Mouse (Mus musculus): ENCODE measurements around the gene Dip2b. TPM values are rescaled to one million over a fixed set of nuclear protein-coding genes. Genes with fewer than 3 reads are reported as not detected.

Dip2b gene
- total and polyA plus RNA-seq, 2 experiments, result 2.0 to 3.1 TPM

DNA sequence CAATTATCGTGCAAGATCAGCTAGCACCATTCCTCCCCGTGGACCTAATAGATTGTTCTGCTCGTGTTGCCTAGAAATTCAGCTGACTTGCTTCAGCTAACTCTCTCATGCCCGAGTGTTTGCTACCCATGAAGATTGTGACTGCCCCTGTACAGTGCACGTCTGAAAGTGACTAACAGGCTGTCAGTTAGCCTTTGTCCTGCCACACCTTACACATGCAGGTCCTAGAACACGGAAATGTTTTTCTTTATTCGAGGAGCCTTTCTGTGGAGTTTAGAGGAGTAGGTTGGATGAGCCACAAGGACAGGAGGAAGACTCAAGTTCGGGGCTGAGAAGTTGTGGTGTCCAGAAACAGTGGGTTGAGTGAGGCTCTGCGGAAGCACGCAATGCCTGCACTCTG, 145.0 kb downstream of the Dip2b start:
- Histone ChIP-seq H3K36me3 (ENCODE audit: control insufficient read depth, insufficient read depth, low read length) (peaks cover 7% of the 10 kb centered on the region; the same call in 1 of the 2 replicates), H3K27me3 (ENCODE audit: control insufficient read depth, insufficient read depth, low read length) (no peaks in the 10 kb centered on the region), H3K79me2 (ENCODE audit: control insufficient read depth, insufficient read depth, low read length) (no peaks in the 10 kb centered on the region), H3K4me3 (ENCODE audit: insufficient read depth, low read depth, low read length) (no peak overlapping the region), H3K4me1 (ENCODE audit: control insufficient read depth, insufficient read depth, low read length) (no peaks in the 10 kb centered on the region), H3K27ac (replicated peaks; ENCODE audit: insufficient read depth, low read depth, low read length) (no peak overlapping the region), H3K9ac (ENCODE audit: low read depth, low read length) (no peak overlapping the region)
- 92% methylated on average over 10 of the region's 10 CpGs for WGBS
- no peak for TF ChIP-seq CTCF (IDR thresholded peaks at IDR 0.05; ENCODE audit: low read depth, low read length)
- TF ChIP-seq POLR2A (IDR thresholded peaks at IDR 0.05; ENCODE audit: extremely low read depth, insufficient read depth, low read length), result no peak
- DNase-seq (ENCODE audit: extremely low read depth, low read depth, low spot score), result no peak

DNA sequence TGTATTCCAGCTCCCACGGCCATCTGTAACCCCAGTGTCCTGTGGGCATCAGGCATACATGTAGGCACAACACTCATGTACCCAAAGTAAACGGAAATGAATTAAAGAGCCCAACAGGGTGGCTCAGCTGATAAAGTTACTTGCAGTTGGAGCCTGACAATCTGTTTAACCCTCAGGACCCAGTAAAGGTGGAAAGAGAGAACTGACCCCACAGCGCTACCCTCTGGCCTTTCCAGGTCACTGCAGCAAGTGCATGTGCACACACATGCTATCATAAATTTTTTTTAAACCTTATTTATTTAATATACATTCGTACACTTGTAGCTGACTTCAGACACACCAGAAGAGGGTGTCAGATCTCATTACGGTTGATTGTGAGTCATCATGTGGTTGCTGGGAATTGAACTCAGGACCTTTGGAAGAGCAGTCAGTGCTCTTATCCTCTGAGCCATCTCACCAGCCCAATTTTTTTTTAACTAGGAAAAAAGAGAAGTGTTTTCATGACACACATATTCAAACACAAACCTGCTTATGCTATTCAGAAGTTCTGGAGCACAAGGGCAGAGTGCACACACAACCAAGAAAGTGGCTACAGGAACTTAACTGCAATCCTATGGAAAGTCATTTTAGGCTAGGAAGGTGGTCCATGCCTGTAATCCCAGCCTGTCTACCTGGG, 146.5 kb downstream of the Dip2b start:
- Histone ChIP-seq H3K4me3 (ENCODE audit: insufficient read depth, low read depth, low read length) (no peak overlapping the region), H3K36me3 (ENCODE audit: control insufficient read depth, insufficient read depth, low read length) (peaks cover 7% of the 10 kb centered on the region; the same call in 1 of the 2 replicates)

DNA sequence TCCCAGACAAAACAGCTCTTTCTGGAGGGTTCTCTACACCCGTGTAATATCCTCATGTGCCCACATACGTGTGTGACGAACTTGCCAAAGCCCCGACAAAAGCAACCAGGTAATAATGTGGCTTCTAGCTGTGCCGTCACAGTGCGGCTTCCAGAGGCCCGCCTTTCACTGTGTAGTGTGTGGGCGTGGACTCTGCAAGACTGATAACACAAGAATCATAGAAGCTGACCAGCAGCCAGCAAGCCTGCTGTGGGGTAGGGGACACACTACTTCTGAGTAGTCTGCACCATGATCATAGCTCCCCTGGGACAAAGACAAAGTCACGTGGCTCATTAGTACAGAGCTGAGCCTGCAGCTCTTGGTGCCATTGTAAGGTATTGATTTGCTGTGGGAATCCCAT, 147.8 kb downstream of the Dip2b start:
- DNase-seq (ENCODE audit: extremely low read depth, low read depth, low spot score), result no peak
- Histone ChIP-seq H3K79me2 (ENCODE audit: control insufficient read depth, insufficient read depth, low read length) (no peaks in the 10 kb centered on the region), H3K9ac (ENCODE audit: low read depth, low read length) (no peak overlapping the region), H3K27ac (replicated peaks; ENCODE audit: insufficient read depth, low read depth, low read length) (no peak overlapping the region), H3K36me3 (ENCODE audit: control insufficient read depth, insufficient read depth, low read length) (peaks cover 9% of the 10 kb centered on the region; the same call in 1 of the 2 replicates), H3K4me3 (ENCODE audit: insufficient read depth, low read depth, low read length) (no peak overlapping the region), H3K27me3 (ENCODE audit: control insufficient read depth, insufficient read depth, low read length) (no peaks in the 10 kb centered on the region), H3K4me1 (ENCODE audit: control insufficient read depth, insufficient read depth, low read length) (no peaks in the 10 kb centered on the region)
- WGBS, result 93% methylated on average over 9 of the region's 9 CpGs
- TF ChIP-seq POLR2A (IDR thresholded peaks at IDR 0.05; ENCODE audit: extremely low read depth, insufficient read depth, low read length) (no peak), CTCF (IDR thresholded peaks at IDR 0.05; ENCODE audit: low read depth, low read length) (no peak)

More for the DNA sequence above, 146.5 kb downstream of the Dip2b start:
- Histone ChIP-seq H3K4me1 (ENCODE audit: control insufficient read depth, insufficient read depth, low read length) (no peaks in the 10 kb centered on the region), H3K79me2 (ENCODE audit: control insufficient read depth, insufficient read depth, low read length) (no peaks in the 10 kb centered on the region), H3K27me3 (ENCODE audit: control insufficient read depth, insufficient read depth, low read length) (no peaks in the 10 kb centered on the region), H3K27ac (replicated peaks; ENCODE audit: insufficient read depth, low read depth, low read length) (no peak overlapping the region), H3K9ac (ENCODE audit: low read depth, low read length) (no peak overlapping the region)
- peak; percentile 56; the same call in 1 of the 2 replicates for TF ChIP-seq CTCF (IDR thresholded peaks at IDR 0.05; ENCODE audit: low read depth, low read length)
- TF ChIP-seq POLR2A (IDR thresholded peaks at IDR 0.05; ENCODE audit: extremely low read depth, insufficient read depth, low read length), result no peak
- WGBS, result 91% methylated on average over 5 of the region's 5 CpGs
- no peak for DNase-seq (ENCODE audit: extremely low read depth, low read depth, low spot score)

DNA sequence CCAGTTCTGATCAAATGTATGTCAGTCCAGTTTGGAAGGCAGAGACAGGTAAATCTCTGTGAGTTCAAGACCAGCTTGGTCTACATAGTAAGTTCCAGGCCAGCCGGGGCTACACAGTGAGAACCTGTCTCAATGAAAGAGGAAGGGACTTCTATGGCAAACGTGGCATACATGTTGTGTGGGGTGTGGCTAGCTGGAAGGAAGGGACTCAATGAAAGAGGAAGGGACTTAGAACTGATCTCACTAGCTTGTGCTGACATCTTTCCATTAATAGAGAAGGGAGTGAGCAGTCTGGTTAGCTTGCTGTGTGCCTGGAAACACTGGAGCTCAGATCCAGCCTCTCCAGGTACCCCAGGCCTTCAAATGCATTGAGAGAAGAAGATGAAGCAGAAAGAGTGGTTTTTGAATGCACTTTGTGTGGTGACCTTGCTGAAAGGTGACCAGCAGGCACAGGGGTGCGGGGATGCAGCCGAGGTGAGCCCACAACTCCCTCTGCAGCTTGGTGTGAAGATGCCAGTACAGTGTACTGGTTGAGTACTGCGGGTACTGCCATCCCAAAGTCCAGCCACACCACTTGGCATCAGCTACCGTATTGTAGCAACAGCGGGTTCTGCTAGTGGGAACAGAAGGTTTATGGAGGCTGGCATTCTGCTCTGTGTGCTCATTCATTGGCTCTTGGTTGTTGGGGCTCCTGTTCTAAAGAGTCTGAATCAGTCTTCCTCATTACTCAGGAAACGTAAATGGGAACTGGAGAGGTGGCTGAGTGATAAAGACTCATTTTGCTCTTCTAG, 148.6 kb downstream of the Dip2b start:
- 81% methylated on average over 8 of the region's 8 CpGs for WGBS
- TF ChIP-seq POLR2A (IDR thresholded peaks at IDR 0.05; ENCODE audit: extremely low read depth, insufficient read depth, low read length) (no peak), CTCF (IDR thresholded peaks at IDR 0.05; ENCODE audit: low read depth, low read length) (no peak)
- Histone ChIP-seq H3K9ac (ENCODE audit: low read depth, low read length) (no peak overlapping the region), H3K4me1 (ENCODE audit: control insufficient read depth, insufficient read depth, low read length) (no peaks in the 10 kb centered on the region), H3K79me2 (ENCODE audit: control insufficient read depth, insufficient read depth, low read length) (no peaks in the 10 kb centered on the region), H3K36me3 (ENCODE audit: control insufficient read depth, insufficient read depth, low read length) (peaks cover 9% of the 10 kb centered on the region; the same call in 1 of the 2 replicates), H3K4me3 (ENCODE audit: insufficient read depth, low read depth, low read length) (no peak overlapping the region), H3K27me3 (ENCODE audit: control insufficient read depth, insufficient read depth, low read length) (no peaks in the 10 kb centered on the region), H3K27ac (replicated peaks; ENCODE audit: insufficient read depth, low read depth, low read length) (no peak overlapping the region)
- DNase-seq (ENCODE audit: extremely low read depth, low read depth, low spot score), result peak; percentile 8

DNA sequence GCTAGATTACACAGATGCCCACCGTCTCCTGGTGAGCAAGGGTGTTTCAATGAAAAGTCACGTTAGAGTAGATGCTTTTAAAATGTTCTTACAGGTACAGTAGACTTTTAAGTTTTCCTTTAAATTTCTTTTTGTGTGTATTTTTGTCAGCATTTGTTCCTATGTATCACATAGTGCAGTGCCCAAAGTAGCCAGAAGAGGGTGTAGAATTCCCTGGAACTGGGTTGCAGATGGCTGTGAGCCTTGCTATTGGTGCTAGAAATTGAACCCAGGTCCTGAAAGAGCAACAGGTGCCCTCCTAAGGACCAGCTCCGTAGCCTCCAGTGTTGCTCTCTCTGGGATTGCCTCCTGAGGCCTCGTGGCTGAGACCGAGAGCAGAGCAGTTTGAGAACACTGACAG, 150.1 kb downstream of the Dip2b start:
- Histone ChIP-seq H3K36me3 (ENCODE audit: control insufficient read depth, insufficient read depth, low read length) (peaks cover 7% of the 10 kb centered on the region; the same call in 1 of the 2 replicates), H3K4me3 (ENCODE audit: insufficient read depth, low read depth, low read length) (no peak overlapping the region), H3K79me2 (ENCODE audit: control insufficient read depth, insufficient read depth, low read length) (no peaks in the 10 kb centered on the region), H3K9ac (ENCODE audit: low read depth, low read length) (no peak overlapping the region), H3K27ac (replicated peaks; ENCODE audit: insufficient read depth, low read depth, low read length) (no peak overlapping the region), H3K4me1 (ENCODE audit: control insufficient read depth, insufficient read depth, low read length) (no peaks in the 10 kb centered on the region), H3K27me3 (ENCODE audit: control insufficient read depth, insufficient read depth, low read length) (no peaks in the 10 kb centered on the region)
- 99% methylated on average over 5 of the region's 5 CpGs for WGBS
- TF ChIP-seq CTCF (IDR thresholded peaks at IDR 0.05; ENCODE audit: low read depth, low read length) (no peak), POLR2A (IDR thresholded peaks at IDR 0.05; ENCODE audit: extremely low read depth, insufficient read depth, low read length) (no peak)
- no peak for DNase-seq (ENCODE audit: extremely low read depth, low read depth, low spot score)
